Mouse (Mus musculus): ENCODE measurements around the gene Ccdc170. TPM values are rescaled to one million over a fixed set of nuclear protein-coding genes. Genes with fewer than 3 reads are reported as not detected.
A peak's percentile ranks its signal among the peaks of the same experiment; 100 is the strongest.

Ccdc170 gene
- polyA plus RNA-seq, 1 experiment from 2014 or later, result 0.37 TPM

GRCm38 (mm10) chr10:4481695-4482094, 607 bp upstream of the Ccdc170 start:
- no peaks in the 10 kb centered on the region for H3K27me3 ChIP-seq
- no peak for ATAC-seq
- POLR2A ChIA-PET, result no interaction called here
- CTCF ChIA-PET, result no interaction called here
- DNase-seq (ENCODE audit: low read depth, low spot score), result no peak
- in situ Hi-C loops (cut with MboI; ENCODE audit: low pct_unique_long_range_greater_than_20kb), result no loop called here
- no peak for TF ChIP-seq CTCF (IDR thresholded peaks at IDR 0.05)

GRCm38 (mm10) chr10:4483848-4484247, 1.5 kb downstream of the Ccdc170 start:
- in situ Hi-C loops (cut with MboI; ENCODE audit: low pct_unique_long_range_greater_than_20kb), result no loop called here
- TF ChIP-seq CTCF (IDR thresholded peaks at IDR 0.05), result no peak
- CTCF ChIA-PET, result no interaction called here
- H3K27me3 ChIP-seq, result no peaks in the 10 kb centered on the region
- DNase-seq (ENCODE audit: low read depth, low spot score) (no peak), ATAC-seq (no peak)
- POLR2A ChIA-PET, result no interaction called here

GRCm38 (mm10) chr10:4484986-4485385, 2.7 kb downstream of the Ccdc170 start:
- in situ Hi-C loops (cut with MboI; ENCODE audit: low pct_unique_long_range_greater_than_20kb), result no loop called here
- no peak for DNase-seq (ENCODE audit: low read depth, low spot score)
- ChIA-PET POLR2A (no interaction called here), CTCF (no interaction called here)
- ATAC-seq, result no peak
- H3K27me3 ChIP-seq, result no peaks in the 10 kb centered on the region
- no peak for TF ChIP-seq CTCF (IDR thresholded peaks at IDR 0.05)

GRCm38 (mm10) chr10:4489865-4490264, 7.6 kb downstream of the Ccdc170 start:
- no peak for TF ChIP-seq CTCF (IDR thresholded peaks at IDR 0.05)
- CTCF ChIA-PET, result no interaction called here
- no peaks in the 10 kb centered on the region for H3K27me3 ChIP-seq
- ATAC-seq (no peak), DNase-seq (ENCODE audit: low read depth, low spot score) (no peak)
- in situ Hi-C loops (cut with MboI; ENCODE audit: low pct_unique_long_range_greater_than_20kb), result no loop called here
- POLR2A ChIA-PET, result no interaction called here

- H3K27me3 ChIP-seq, result no peaks in the 10 kb centered on the region
- TF ChIP-seq CTCF (IDR thresholded peaks at IDR 0.05), result no peak
- POLR2A ChIA-PET, result no interaction called here
- CTCF ChIA-PET, result no interaction called here
- in situ Hi-C loops (cut with MboI; ENCODE audit: low pct_unique_long_range_greater_than_20kb), result no loop called here
- no peak for ATAC-seq
- DNase-seq (ENCODE audit: low read depth, low spot score), result no peak
Measured at GRCm38 (mm10) chr10:4491281-4491680, 9.0 kb downstream of the Ccdc170 start.

GRCm38 (mm10) chr10:4492045-4492444, 9.7 kb downstream of the Ccdc170 start:
- POLR2A ChIA-PET, result no interaction called here
- no peak for ATAC-seq
- in situ Hi-C loops (cut with MboI; ENCODE audit: low pct_unique_long_range_greater_than_20kb), result no loop called here

GRCm38 (mm10) chr10:4492909-4493308, 10.6 kb downstream of the Ccdc170 start:
- in situ Hi-C loops (cut with MboI; ENCODE audit: low pct_unique_long_range_greater_than_20kb), result no loop called here

More at GRCm38 (mm10) chr10:4492045-4492444, 9.7 kb downstream of the Ccdc170 start:
- H3K27me3 ChIP-seq, result no peaks in the 10 kb centered on the region
- no peak for DNase-seq (ENCODE audit: low read depth, low spot score)
- TF ChIP-seq CTCF (IDR thresholded peaks at IDR 0.05), result no peak
- CTCF ChIA-PET, result no interaction called here

GRCm38 (mm10) chr10:4503251-4503650, 20.9 kb downstream of the Ccdc170 start:
- TF ChIP-seq CTCF (IDR thresholded peaks at IDR 0.05), result no peak
- ATAC-seq (no peak), DNase-seq (ENCODE audit: low read depth, low spot score) (no peak)
- H3K27me3 ChIP-seq, result no peaks in the 10 kb centered on the region
- ChIA-PET POLR2A (no interaction called here), CTCF (no interaction called here)
- in situ Hi-C loops (cut with MboI; ENCODE audit: low pct_unique_long_range_greater_than_20kb), result no loop called here

More at GRCm38 (mm10) chr10:4492909-4493308, 10.6 kb downstream of the Ccdc170 start:
- ChIA-PET POLR2A (no interaction called here), CTCF (no interaction called here)
- H3K27me3 ChIP-seq, result no peaks in the 10 kb centered on the region
- no peak for TF ChIP-seq CTCF (IDR thresholded peaks at IDR 0.05)
- ATAC-seq (no peak), DNase-seq (ENCODE audit: low read depth, low spot score) (no peak)

GRCm38 (mm10) chr10:4512725-4513124, 30.4 kb downstream of the Ccdc170 start:
- POLR2A ChIA-PET, result no interaction called here
- DNase-seq (ENCODE audit: low read depth, low spot score) (no peak), ATAC-seq (no peak)
- CTCF ChIA-PET, result no interaction called here
- in situ Hi-C loops (cut with MboI; ENCODE audit: low pct_unique_long_range_greater_than_20kb), result no loop called here
- no peak for TF ChIP-seq CTCF (IDR thresholded peaks at IDR 0.05)
- no peaks in the 10 kb centered on the region for H3K27me3 ChIP-seq

GRCm38 (mm10) chr10:4517614-4518013, 35.3 kb downstream of the Ccdc170 start:
- no peak for TF ChIP-seq CTCF (IDR thresholded peaks at IDR 0.05)
- ChIA-PET POLR2A (no interaction called here), CTCF (no interaction called here)
- ATAC-seq (no peak), DNase-seq (ENCODE audit: low read depth, low spot score) (no peak)
- in situ Hi-C loops (cut with MboI; ENCODE audit: low pct_unique_long_range_greater_than_20kb), result no loop called here
- H3K27me3 ChIP-seq, result no peaks in the 10 kb centered on the region

- no peak for DNase-seq (ENCODE audit: low read depth, low spot score)
- POLR2A ChIA-PET, result no interaction called here
- no peak for TF ChIP-seq CTCF (IDR thresholded peaks at IDR 0.05)
- in situ Hi-C loops (cut with MboI; ENCODE audit: low pct_unique_long_range_greater_than_20kb), result no loop called here
- ATAC-seq, result no peak
- CTCF ChIA-PET, result no interaction called here
- H3K27me3 ChIP-seq, result no peaks in the 10 kb centered on the region
Measured at GRCm38 (mm10) chr10:4519645-4520044, 37.3 kb downstream of the Ccdc170 start.

- ChIA-PET POLR2A (no interaction called here), CTCF (no interaction called here)
- H3K27me3 ChIP-seq, result no peaks in the 10 kb centered on the region
- no peak for ATAC-seq
- TF ChIP-seq CTCF (IDR thresholded peaks at IDR 0.05), result peak; percentile 13
- in situ Hi-C loops (cut with MboI; ENCODE audit: low pct_unique_long_range_greater_than_20kb), result no loop called here
- no peak for DNase-seq (ENCODE audit: low read depth, low spot score)
Measured at GRCm38 (mm10) chr10:4520394-4521102, 38.2 kb downstream of the Ccdc170 start.
